Mouse (Mus musculus) ES-E14 (cell line): Measurements from ENCODE around the gene Podn. TPM values are rescaled to one million over a fixed set of nuclear protein-coding genes. Genes with fewer than 3 reads are reported as not detected.

Experiments used
- DNase-seq: peaks from one replicate; pipeline ENCODE4 v3.0.0-alpha.2; 2013; ENCODE audit warnings: low read depth, low spot score
- H3K27ac ChIP-seq: 2 replicates; pipeline ENCODE4 v1.5.1; 2012; ENCODE audit warnings: low read depth, mild to moderate bottlenecking, low read length, moderate library complexity, mixed read lengths; ENCODE audit not compliant: poor library complexity, insufficient read depth, severe bottlenecking
- H3K36me3 ChIP-seq: 2 replicates; pipeline ENCODE4 v1.6.1; 2012; ENCODE audit warnings: mild to moderate bottlenecking, low read length, moderate library complexity, mixed read lengths; ENCODE audit not compliant: control insufficient read depth, poor library complexity, insufficient read depth, severe bottlenecking
- H3K4me1 ChIP-seq, 2 experiments: fragments of 150-350 bp in 1 of 2; sonication (generic) in 1 of 2; 2 replicates each; pipeline ENCODE4 v1.6.1; 2012; ENCODE audit warnings: low read length in 2 of 2, mild to moderate bottlenecking in 1 of 2, mixed read lengths in 1 of 2; ENCODE audit not compliant: control insufficient read depth in 2 of 2, insufficient read depth in 2 of 2, poor library complexity in 1 of 2
- H3K4me3 ChIP-seq, 2 experiments: fragments of 150-350 bp in 1 of 2; sonication (generic) in 1 of 2; 2 replicates each; pipeline ENCODE4 v1.5.1; 2012; ENCODE audit warnings: low read length in 2 of 2, low read depth in 1 of 2, mild to moderate bottlenecking in 1 of 2, mixed read lengths in 1 of 2; ENCODE audit not compliant: insufficient read depth in 1 of 2, poor library complexity in 1 of 2, severe bottlenecking in 1 of 2
- H3K9ac ChIP-seq: 2 replicates; pipeline ENCODE4 v1.6.1; 2012; ENCODE audit warnings: low read depth, mild to moderate bottlenecking, low read length, mixed read lengths; ENCODE audit not compliant: poor library complexity, insufficient read depth, severe bottlenecking
- H3K9me3 ChIP-seq: fragments of 150-350 bp; sonication (generic); 2 replicates; pipeline ENCODE4 v1.6.1; 2012; ENCODE audit warnings: low read depth, mild to moderate bottlenecking, low read length; ENCODE audit not compliant: control insufficient read depth, insufficient read depth
- CHD2 ChIP-seq: IDR thresholded peaks from 2 replicates; pipeline ENCODE4 v1.6.1; 2014; ENCODE audit warnings: mild to moderate bottlenecking, low read depth, low read length, inconsistent platforms
- HCFC1 ChIP-seq: IDR thresholded peaks from 2 replicates; pipeline ENCODE4 v1.6.1; 2012; ENCODE audit warnings: low read length, inconsistent platforms, borderline replicate concordance; ENCODE audit not compliant: insufficient read depth
- MAFK ChIP-seq: IDR thresholded peaks from 2 replicates; pipeline ENCODE4 v1.6.1; 2014; ENCODE audit warnings: mild to moderate bottlenecking, low read depth, low read length, inconsistent platforms; ENCODE audit not compliant: insufficient read depth
- ZC3H11A ChIP-seq: IDR thresholded peaks from 2 replicates; pipeline ENCODE4 v1.6.1; 2012; ENCODE audit warnings: low read depth, mild to moderate bottlenecking, inconsistent platforms, low read length, borderline replicate concordance
- ZNF384 ChIP-seq: IDR thresholded peaks from 2 replicates; pipeline ENCODE4 v1.6.1; 2012; ENCODE audit warnings: low read depth, low read length, inconsistent platforms
- in situ Hi-C, 2 experiments: fragments of 600-800 bp; cut with MboI; formaldehyde crosslinking; loops; one replicate each; pipeline ENCODE4 v1.15.1; 2025; ENCODE audit warnings: low sequenced_read_pairs in 2 of 2, inconsistent platforms in 1 of 2; ENCODE audit not compliant: unreplicated experiment in 2 of 2
- total RNA-seq: library from RNA; depleted of rRNA; stranded (reverse); fragments of 300-350 nt; gene quantifications from 2 replicates; pipeline ENCODE4 v1.2.3, GENCODE M21; 2012

Gene Podn
- total RNA-seq, 1 experiment, result 1.0 TPM

DNA sequence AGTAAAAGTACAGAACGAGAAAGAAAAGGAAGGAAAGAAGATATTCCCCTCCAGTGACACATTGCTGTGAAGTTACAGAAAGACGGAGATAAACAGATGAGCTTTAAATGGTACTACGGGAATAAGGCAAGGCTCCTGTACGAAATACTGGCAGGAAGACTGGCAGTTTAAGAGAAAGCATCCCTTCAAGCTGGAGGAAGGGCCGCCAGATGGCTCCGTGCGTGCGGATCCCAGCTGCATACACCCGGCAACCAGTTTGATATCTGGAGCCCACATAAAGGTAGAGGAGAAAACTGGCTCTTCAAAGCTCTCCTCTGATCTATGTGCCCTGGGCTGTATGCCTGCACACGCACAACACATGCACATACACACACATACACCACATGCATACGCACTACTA lies 121.7 kb downstream of the Podn start:
- in situ Hi-C loops, result no loop called here
- H3K27ac ChIP-seq, result no peak overlapping the region
- TF ChIP-seq HCFC1, result no peak
- no peak for TF ChIP-seq MAFK
- TF ChIP-seq CHD2, result no peak
- no peak for TF ChIP-seq ZNF384
- TF ChIP-seq ZC3H11A, result no peak
- H3K9ac ChIP-seq, result no peak overlapping the region
- no peak for DNase-seq
- no peaks in the 10 kb centered on the region for H3K9me3 ChIP-seq
- H3K36me3 ChIP-seq, result no peaks in the 10 kb centered on the region
- no peak overlapping the region for H3K4me3 ChIP-seq
- H3K4me1 ChIP-seq, result peaks cover under 1 to 3% of the 10 kb centered on the region in 2 experiments; a peak in 1 of 4 replicates

DNA sequence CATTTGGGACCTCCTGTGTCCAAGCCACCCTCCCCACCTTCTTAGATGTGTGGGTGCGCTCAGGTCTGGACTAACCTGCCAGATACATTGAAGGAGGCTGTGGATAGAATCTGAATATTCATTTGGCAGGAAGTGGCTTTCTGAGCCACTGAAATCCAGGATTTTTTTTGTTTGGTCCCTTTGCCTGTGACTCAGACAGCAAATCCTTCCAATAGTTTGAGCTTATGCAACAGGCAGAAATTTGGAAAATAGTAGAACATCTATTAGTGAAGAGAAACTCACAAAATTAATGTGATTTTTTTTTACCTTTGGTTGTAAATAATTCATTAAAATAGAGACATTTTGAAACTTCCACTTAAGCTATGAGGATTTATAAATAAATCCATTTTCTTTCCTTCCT lies 125.1 kb downstream of the Podn start:
- in situ Hi-C loops, result no loop called here
- H3K4me3 ChIP-seq, result no peak overlapping the region
- no peaks in the 10 kb centered on the region for H3K36me3 ChIP-seq
- TF ChIP-seq HCFC1, result no peak
- no peak for TF ChIP-seq ZNF384
- no peak for TF ChIP-seq CHD2
- no peak for TF ChIP-seq ZC3H11A
- no peak for TF ChIP-seq MAFK
- no peak overlapping the region for H3K9ac ChIP-seq
- H3K27ac ChIP-seq, result no peak overlapping the region
- peaks cover 3 to 12% of the 10 kb centered on the region in 2 experiments; a peak in 1 of 4 replicates for H3K4me1 ChIP-seq
- DNase-seq, result no peak
- H3K9me3 ChIP-seq, result no peaks in the 10 kb centered on the region

DNA sequence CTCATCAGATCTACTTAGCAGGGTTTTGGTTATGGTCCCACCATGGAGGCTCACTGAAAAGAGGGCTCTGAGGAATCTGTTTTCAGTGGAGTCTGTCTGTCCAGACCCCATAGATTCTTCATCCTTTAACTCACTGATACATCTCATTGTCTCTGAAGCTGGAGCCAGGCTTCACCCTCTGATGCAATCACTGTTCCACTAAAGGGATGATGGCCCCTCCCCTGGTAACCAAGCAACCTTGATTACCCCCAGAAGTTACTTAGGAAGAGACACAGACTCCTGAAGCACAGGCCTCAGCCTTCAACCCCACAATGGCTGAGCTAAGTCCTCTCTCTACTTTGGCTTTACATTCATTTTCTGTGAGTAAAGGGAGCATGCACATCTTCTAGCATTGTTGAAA lies 126.5 kb downstream of the Podn start:
- no peak for DNase-seq
- in situ Hi-C loops, result no loop called here
- H3K4me3 ChIP-seq, result no peak overlapping the region
- H3K9ac ChIP-seq, result no peak overlapping the region
- no peak overlapping the region for H3K27ac ChIP-seq
- H3K4me1 ChIP-seq, result peaks cover 3 to 16% of the 10 kb centered on the region in 2 experiments; a peak in 1 of 4 replicates
- no peaks in the 10 kb centered on the region for H3K9me3 ChIP-seq
- no peaks in the 10 kb centered on the region for H3K36me3 ChIP-seq
- TF ChIP-seq MAFK (no peak), HCFC1 (no peak), CHD2 (no peak), ZNF384 (no peak), ZC3H11A (no peak)

DNA sequence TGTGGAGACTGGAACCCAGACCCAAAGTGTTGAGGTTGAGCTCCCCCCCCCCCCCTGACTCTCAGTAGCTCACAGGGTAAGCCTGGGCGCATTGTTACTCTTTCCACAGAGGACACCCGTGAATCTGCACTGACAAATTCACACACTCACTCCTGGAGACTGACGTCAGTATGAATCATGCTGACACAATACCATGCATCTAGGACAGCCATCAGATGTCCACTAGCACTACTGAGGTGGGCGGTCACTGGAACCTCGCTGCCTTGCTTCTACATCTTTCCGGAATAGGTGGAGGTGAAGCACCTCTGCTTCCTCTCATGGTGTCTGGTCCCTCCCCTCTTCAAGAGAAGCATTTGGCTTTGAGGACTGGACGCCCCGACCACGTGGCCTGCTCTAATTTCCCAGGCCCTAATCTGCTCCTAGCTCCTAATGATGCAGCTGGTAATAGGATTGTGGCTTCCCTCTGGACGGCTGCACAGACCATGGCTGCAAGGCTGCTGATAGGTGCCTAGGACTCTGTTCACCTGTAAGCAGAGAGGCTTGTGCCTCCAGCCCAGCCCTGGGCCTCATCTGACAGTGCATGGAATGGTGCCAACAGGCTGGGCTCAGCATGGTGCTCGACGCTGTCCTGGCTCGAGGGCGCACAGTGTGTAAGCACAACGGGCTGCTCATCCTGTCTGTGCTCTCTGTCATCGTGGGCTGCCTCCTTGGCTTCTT lies 128.1 kb downstream of the Podn start, which contains the start of gene Slc1a7:
TSS of gene Slc1a7 (plus strand) at position 367 of the 717 bp plus-strand sequence.
- TF ChIP-seq HCFC1, result no peak
- TF ChIP-seq CHD2, result no peak
- Histone ChIP-seq H3K9me3 (no peaks in the 10 kb centered on the region), H3K4me3 (no peak within 1 kb of the TSS), H3K9ac (no peak within 1 kb of the TSS), H3K27ac (no peak within 1 kb of the TSS), H3K4me1 (peaks cover 3 to 16% of the 10 kb centered on the region in 2 experiments; a peak in 1 of 4 replicates), H3K36me3 (no peaks in the 10 kb centered on the region)
- in situ Hi-C loops, result no loop called here
- DNase-seq, result no peak
